Mouse (Mus musculus) CH12.LX (cell line): ENCODE data around the gene Rpl32. TPM values are rescaled to one million over a fixed set of nuclear protein-coding genes. Genes with fewer than 3 reads are reported as not detected.

Experiments used
- DNase-seq: peaks from one replicate; pipeline ENCODE4 v3.0.0-alpha.2; 2013; ENCODE audit errors: extremely low read depth
- H3K27ac ChIP-seq: 2 replicates; pipeline ENCODE4 v1.5.1; 2012; ENCODE audit warnings: low read depth, mild to moderate bottlenecking, control low read depth, moderate library complexity; ENCODE audit not compliant: insufficient read depth
- H3K27me3 ChIP-seq: replicated peaks from 2 replicates; pipeline ENCODE3; 2012; ENCODE audit warnings: inconsistent platforms
- H3K36me3 ChIP-seq, 2 experiments: replicated peaks in 1 of 2; 2 replicates each; pipeline versions ENCODE3 to v1.6.1; 2012; ENCODE audit warnings: inconsistent platforms in 1 of 2, low read length in 1 of 2, mild to moderate bottlenecking in 1 of 2, mixed read lengths in 1 of 2, moderate library complexity in 1 of 2; ENCODE audit not compliant: control insufficient read depth in 1 of 2, insufficient read depth in 1 of 2
- H3K4me1 ChIP-seq, 2 experiments: 2 replicates each; pipeline ENCODE4 v1.6.1; 2012; ENCODE audit warnings: inconsistent platforms in 1 of 2, moderate library complexity in 1 of 2; ENCODE audit not compliant: insufficient read depth in 2 of 2, control insufficient read depth in 1 of 2
- H3K4me2 ChIP-seq: 2 replicates; pipeline ENCODE4 v1.6.1; 2012; ENCODE audit warnings: low read depth, mild to moderate bottlenecking, control low read depth; ENCODE audit not compliant: poor library complexity, insufficient read depth, severe bottlenecking
- H3K4me3 ChIP-seq, 3 experiments: fragments of 150-350 bp in 1 of 3; sonication (generic) in 1 of 3; replicated peaks in 1 of 3; 2 replicates each; pipeline versions ENCODE3 to v1.5.1; 2011 to 2012; ENCODE audit warnings: low read depth in 2 of 3, low read length in 2 of 3, mild to moderate bottlenecking in 2 of 3, moderate library complexity in 2 of 3, control low read depth in 1 of 3, improper control_type of control experiment in 1 of 3, inconsistent platforms in 1 of 3, mixed read lengths in 1 of 3; ENCODE audit not compliant: poor library complexity in 1 of 3
- H3K79me2 ChIP-seq: replicated peaks from 2 replicates; pipeline ENCODE4 v1.6.1; 2012; ENCODE audit warnings: mild to moderate bottlenecking, moderate library complexity; ENCODE audit not compliant: control insufficient read depth, poor library complexity, insufficient read depth, severe bottlenecking; ENCODE audit errors: extremely low read depth
- H3K9ac ChIP-seq: 2 replicates; pipeline ENCODE4 v1.6.1; 2012; ENCODE audit warnings: low read depth, mild to moderate bottlenecking, control low read depth, moderate library complexity; ENCODE audit not compliant: insufficient read depth
- H3K9me3 ChIP-seq: replicated peaks from 2 replicates; pipeline ENCODE3; 2012; ENCODE audit warnings: low read length, inconsistent platforms, mixed read lengths
- BHLHE40 ChIP-seq: IDR thresholded peaks from 2 replicates; pipeline ENCODE4 v1.6.1; 2011; ENCODE audit warnings: mild to moderate bottlenecking, low read depth, low read length, improper control_type of control experiment
- CHD2 ChIP-seq: IDR thresholded peaks from 2 replicates; pipeline ENCODE4 v1.6.1; 2011; ENCODE audit warnings: low read length, improper control_type of control experiment
- E2F4 ChIP-seq: IDR thresholded peaks from 2 replicates; pipeline ENCODE4 v1.6.1; 2011; ENCODE audit warnings: low read depth, low read length, improper control_type of control experiment; ENCODE audit not compliant: insufficient replicate concordance
- JUND ChIP-seq: conservative IDR thresholded peaks from 2 replicates; pipeline ENCODE4 v1.6.1; 2011; ENCODE audit warnings: low read depth, low read length, improper control_type of control experiment
- MAFK ChIP-seq: IDR thresholded peaks from 2 replicates; pipeline ENCODE4 v1.6.1; 2011; ENCODE audit warnings: low read length, improper control_type of control experiment; ENCODE audit not compliant: insufficient replicate concordance
- MAZ ChIP-seq: IDR thresholded peaks from 2 replicates; pipeline ENCODE4 v1.6.1; 2012; ENCODE audit warnings: low read depth, mild to moderate bottlenecking, inconsistent platforms, low read length, improper control_type of control experiment, moderate library complexity
- MXI1 ChIP-seq: IDR thresholded peaks from 2 replicates; pipeline ENCODE4 v1.6.1; 2011; ENCODE audit warnings: mild to moderate bottlenecking, low read depth, low read length, improper control_type of control experiment
- NELFE ChIP-seq: IDR thresholded peaks from 2 replicates; pipeline ENCODE4 v1.6.1; 2011; ENCODE audit warnings: low read depth, low read length, improper control_type of control experiment
- POLR2A ChIP-seq: IDR thresholded peaks from 2 replicates; pipeline ENCODE4 v1.6.1; 2011; ENCODE audit warnings: low read depth, mild to moderate bottlenecking, improper control_type of control experiment, low read length
- POLR2AphosphoS2 ChIP-seq: IDR thresholded peaks from 2 replicates; pipeline ENCODE4 v1.6.1; 2011; ENCODE audit warnings: low read depth, low read length, improper control_type of control experiment
- RAD21 ChIP-seq: IDR thresholded peaks from 2 replicates; pipeline ENCODE4 v1.6.1; 2011; ENCODE audit warnings: low read depth, mild to moderate bottlenecking, low read length, improper control_type of control experiment, moderate library complexity
- RCOR1 ChIP-seq: conservative IDR thresholded peaks from 2 replicates; pipeline ENCODE4 v1.6.1; 2012; ENCODE audit warnings: low read depth, mild to moderate bottlenecking, inconsistent platforms, low read length, improper control_type of control experiment
- SMC3 ChIP-seq: IDR thresholded peaks from 2 replicates; pipeline ENCODE4 v1.6.1; 2011; ENCODE audit warnings: low read depth, low read length, improper control_type of control experiment
- TCF12 ChIP-seq: IDR thresholded peaks from 2 replicates; pipeline ENCODE4 v1.6.1; 2014; ENCODE audit warnings: low read depth, mild to moderate bottlenecking, inconsistent platforms, low read length, improper control_type of control experiment
- USF1 ChIP-seq: IDR thresholded peaks from 2 replicates; pipeline ENCODE4 v1.6.1; 2014; ENCODE audit warnings: low read depth, mild to moderate bottlenecking, inconsistent platforms, low read length, improper control_type of control experiment
- ZKSCAN1 ChIP-seq: IDR thresholded peaks from 2 replicates; pipeline ENCODE4 v1.6.1; 2012; ENCODE audit warnings: low read depth, inconsistent platforms, low read length, improper control_type of control experiment, borderline replicate concordance
- ZMIZ1 ChIP-seq: IDR thresholded peaks from 2 replicates; pipeline ENCODE4 v1.6.1; 2012; ENCODE audit warnings: low read depth, mild to moderate bottlenecking, inconsistent platforms, low read length, improper control_type of control experiment
- dilution Hi-C: fragments of 300-500 bp; cut with MboI; formaldehyde crosslinking; loops from 2 replicates; pipeline ENCODE4 v1.14.3; 2020; ENCODE audit warnings: low sequenced_read_pairs; ENCODE audit not compliant: extremely low pct_unique_long_range_greater_than_20kb, extremely low pct_ligation_motif_present
- in situ Hi-C: fragments of 300-500 bp; cut with MboI; formaldehyde crosslinking; loops from 3 replicates; pipeline ENCODE4 v1.14.3; 2019; ENCODE audit warnings: low sequenced_read_pairs, low pct_ligation_motif_present, low pct_unique_long_range_greater_than_20kb, mixed read lengths
- polyA plus RNA-seq: library from polyadenylated mRNA; unstranded; fragments of >175 nt; gene quantifications from 2 replicates; pipeline ENCODE4 v1.2.1, GENCODE M21; 2012; ENCODE audit warnings: low read depth; ENCODE audit not compliant: insufficient read length
- total RNA-seq, 2 experiments: library from RNA; depleted of rRNA; stranded (reverse); fragments of 300-350 nt in 1 of 2; fragments of >200 nt in 1 of 2; gene quantifications; 2 replicates each; pipeline ENCODE4 v1.2.3; 2012 to 2014

The Rpl32 gene
- total and polyA plus RNA-seq, 3 experiments, result 3,370 to 7,473 (median 5,276) TPM

DNA sequence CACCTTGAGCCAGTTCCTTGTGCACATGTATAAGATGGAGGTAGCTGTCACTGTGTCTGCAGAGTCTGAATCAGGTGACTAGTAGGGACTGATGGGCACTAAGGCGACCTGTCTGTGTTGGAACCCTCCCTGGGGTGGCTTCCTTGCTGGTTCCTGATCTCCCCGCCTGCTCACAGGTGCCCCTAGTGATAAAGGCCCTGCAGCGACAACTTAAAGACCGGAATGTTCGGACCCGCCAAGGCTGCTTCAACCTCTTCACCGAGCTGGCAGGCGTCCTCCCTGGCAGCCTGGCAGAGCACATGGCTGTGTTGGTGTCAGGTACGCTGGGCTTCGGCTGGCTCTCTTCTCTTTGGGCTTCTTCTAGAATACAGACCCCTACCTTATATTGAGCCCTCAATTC, 17.5 kb downstream of the Rpl32 start:
- no peak for TF ChIP-seq MXI1
- TF ChIP-seq POLR2A, result no peak
- no peak for TF ChIP-seq RCOR1
- no peak for TF ChIP-seq ZKSCAN1
- TF ChIP-seq MAFK, result no peak
- no peak for TF ChIP-seq CHD2
- TF ChIP-seq MAZ, result no peak
- TF ChIP-seq NELFE, result no peak
- TF ChIP-seq E2F4, result no peak
- Histone ChIP-seq H3K9ac (no peak overlapping the region), H3K36me3 (peaks cover 70 to 95% of the 10 kb centered on the region in 2 experiments), H3K4me3 (no peak overlapping the region), H3K79me2 (no peaks in the 10 kb centered on the region), H3K27ac (no peak overlapping the region), H3K4me2 (no peak overlapping the region), H3K4me1 (no peaks in the 10 kb centered on the region), H3K9me3 (no peaks in the 10 kb centered on the region), H3K27me3 (no peaks in the 10 kb centered on the region)
- in situ Hi-C loops, result no loop called here
- dilution Hi-C loops, result no loop called here
- DNase-seq, result no peak

DNA sequence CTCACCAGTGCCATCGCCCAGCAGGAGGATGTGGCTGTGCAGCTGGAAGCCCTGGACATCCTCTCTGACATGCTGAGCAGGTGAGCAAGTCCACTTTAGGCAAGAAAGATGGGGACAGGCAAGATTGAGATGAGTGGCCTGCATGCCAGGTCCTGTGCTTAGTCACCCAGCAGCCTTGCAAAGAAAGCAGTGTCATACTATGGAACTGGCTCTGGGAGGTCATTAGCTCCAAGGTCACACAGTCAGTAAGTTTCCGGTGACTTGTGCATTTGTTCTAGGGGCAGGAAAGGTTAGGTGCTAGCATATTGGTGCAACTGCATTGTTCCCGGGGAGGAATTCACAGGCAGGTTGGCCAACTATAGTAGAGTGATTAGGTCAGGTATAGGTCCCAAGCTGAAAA, 25.8 kb downstream of the Rpl32 start:
- Histone ChIP-seq H3K4me3 (no peak overlapping the region), H3K9me3 (no peaks in the 10 kb centered on the region), H3K36me3 (peaks cover 55 to 93% of the 10 kb centered on the region in 2 experiments), H3K9ac (no peak overlapping the region), H3K79me2 (no peaks in the 10 kb centered on the region), H3K4me1 (no peaks in the 10 kb centered on the region; a peak in 1 of 4 replicates), H3K27ac (no peak overlapping the region), H3K4me2 (no peak overlapping the region), H3K27me3 (no peaks in the 10 kb centered on the region)
- in situ Hi-C loops (no loop called here), dilution Hi-C loops (no loop called here)
- TF ChIP-seq JUND (no peak), ZMIZ1 (no peak), POLR2AphosphoS2 (no peak), MAZ (no peak), TCF12 (no peak), SMC3 (no peak), BHLHE40 (no peak), USF1 (no peak), RAD21 (no peak), NELFE (no peak)
- no peak for DNase-seq
